Mouse (Mus musculus) cortical plate, adult 2 months (tissue): ENCODE measurements around the gene Tpst2.

Experiments used
- CTCF ChIP-seq: fragments of 200-500 bp; IDR thresholded peaks from 2 replicates; pipeline ENCODE4 v1.5.1; 2011; ENCODE audit warnings: mild to moderate bottlenecking, control low read depth, low read length; ENCODE audit not compliant: insufficient read depth; ENCODE audit errors: extremely low read depth
- POLR2A ChIP-seq: fragments of 200-500 bp; IDR thresholded peaks from 2 replicates; pipeline ENCODE4 v1.6.1; 2011; ENCODE audit warnings: mild to moderate bottlenecking, low read length, control low read depth; ENCODE audit not compliant: insufficient read depth; ENCODE audit errors: extremely low read depth

DNA sequence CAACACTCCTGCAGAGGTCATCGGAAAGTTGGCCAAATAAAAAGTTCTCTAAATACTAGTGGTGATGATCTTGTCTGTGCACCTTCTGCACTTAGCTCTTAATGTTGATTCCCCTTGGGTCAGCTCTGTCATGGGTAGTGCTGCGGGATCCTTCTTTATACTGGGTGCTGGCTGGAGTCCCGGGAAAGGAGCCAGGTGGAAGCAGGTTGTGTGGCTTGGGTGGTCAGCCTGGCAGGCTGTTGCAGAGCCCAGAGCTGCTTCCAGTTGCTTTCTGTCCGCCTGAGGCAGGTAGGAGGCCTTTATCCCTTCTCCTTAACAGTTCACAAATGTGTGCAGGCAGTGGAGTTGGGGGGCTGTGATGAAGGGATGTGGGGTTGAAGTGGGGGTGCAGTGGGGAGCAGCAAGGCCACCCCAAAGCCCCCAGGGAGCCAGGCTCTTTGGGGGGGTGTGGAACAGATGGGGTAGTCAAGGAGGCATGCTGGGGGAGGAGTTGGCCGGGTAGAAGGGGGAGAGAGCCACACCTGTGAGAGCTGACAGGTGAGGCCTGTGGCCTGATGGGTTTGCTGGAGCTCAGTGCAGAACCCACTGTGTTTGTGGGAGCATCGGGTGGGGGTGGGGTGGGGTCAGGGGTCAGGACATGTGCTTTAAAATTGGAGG is 5.8 kb downstream of the Tpst2 start:
- TF ChIP-seq CTCF (no peak), POLR2A (no peak)
